Mouse (Mus musculus) intestine, postnatal 0 days (tissue): Measurements from ENCODE around the gene Lcorl. TPM values are rescaled to one million over a fixed set of nuclear protein-coding genes. Genes with fewer than 3 reads are reported as not detected.

Experiments
- ATAC-seq: fragments of 200-750 bp; cut with Nextera tagmentation; 2 replicates; pipeline ENCODE4 v1.8.0; 2017; ENCODE audit warnings: mild to moderate bottlenecking, moderate TSS enrichment, moderate library complexity
- H3K27ac ChIP-seq: fragments of 300-500 bp; sonication (generic); 2 replicates; pipeline ENCODE4 v1.5.1; 2014; ENCODE audit warnings: mild to moderate bottlenecking, low read depth, low read length, moderate library complexity
- H3K27me3 ChIP-seq: fragments of 300-500 bp; sonication (generic); replicated peaks from 2 replicates; pipeline ENCODE4 v1.6.1; 2014; ENCODE audit warnings: low read length, mixed read lengths; ENCODE audit not compliant: control insufficient read depth, insufficient read depth
- H3K36me3 ChIP-seq: fragments of 300-500 bp; sonication (generic); 2 replicates; pipeline ENCODE4 v1.6.1; 2014; ENCODE audit warnings: mild to moderate bottlenecking, moderate library complexity; ENCODE audit not compliant: control insufficient read depth, insufficient read depth
- H3K4me1 ChIP-seq: fragments of 300-500 bp; sonication (generic); replicated peaks from 2 replicates; pipeline ENCODE4 v1.6.1; 2014; ENCODE audit warnings: antibody characterized with exemption, low read length, mixed read lengths; ENCODE audit not compliant: control insufficient read depth, insufficient read depth
- H3K4me2 ChIP-seq: fragments of 300-500 bp; sonication (generic); replicated peaks from 2 replicates; pipeline ENCODE4 v1.6.1; 2014; ENCODE audit warnings: low read depth, mild to moderate bottlenecking, moderate library complexity
- H3K4me3 ChIP-seq: fragments of 300-500 bp; sonication (generic); 2 replicates; pipeline ENCODE4 v1.5.1; 2014; ENCODE audit warnings: low read depth, low read length
- H3K9ac ChIP-seq: fragments of 300-500 bp; sonication (generic); 2 replicates; pipeline ENCODE4 v1.6.1; 2014; ENCODE audit warnings: mild to moderate bottlenecking, low read depth, low read length
- H3K9me3 ChIP-seq: fragments of 300-500 bp; sonication (generic); 2 replicates; pipeline ENCODE4 v1.6.1; 2016; ENCODE audit warnings: mixed run types; ENCODE audit not compliant: control insufficient read depth
- CTCF ChIP-seq: sonication (generic); IDR thresholded peaks from 2 replicates; pipeline ENCODE4 v1.5.1; 2016; ENCODE audit warnings: low read depth, mild to moderate bottlenecking, control low read depth, antibody characterized with exemption, moderate library complexity
- WGBS: fragments of 180-500 bp; shearing (Covaris S2); extraction: QIAGEN DNeasy Blood & Tissue Kit; methylation state at CpG from one replicate; pipeline ENCODE4 v1.1.7; 2014; 5-methylcytosine and 5-hydroxymethylcytosine counted together
- polyA plus RNA-seq: library from polyadenylated mRNA; unstranded; fragments of >200 nt; fragmentation: Nextera tagmentation; extraction: Ambion mirVana; gene quantifications from 2 replicates; pipeline ENCODE4 v1.2.1, GENCODE M21; 2015

Lcorl gene
- polyA plus RNA-seq, 1 experiment from 2014 or later, result 23.4 TPM

GRCm38 (mm10) chr5:45844723-45845122 lies 12.7 kb downstream of the Lcorl start:
- H3K36me3 ChIP-seq, result no peaks in the 10 kb centered on the region
- H3K27me3 ChIP-seq, result no peaks in the 10 kb centered on the region
- ATAC-seq, result peak; percentile 43; the same call in 1 of the 2 replicates
- H3K9ac ChIP-seq, result no peak overlapping the region
- H3K4me1 ChIP-seq, result peaks cover 5% of the 10 kb centered on the region; the same call in 1 of the 2 replicates
- no peak overlapping the region for H3K4me3 ChIP-seq
- no peak for TF ChIP-seq CTCF
- H3K4me2 ChIP-seq, result no peak overlapping the region
- H3K27ac ChIP-seq, result no peak overlapping the region
- H3K9me3 ChIP-seq, result no peaks in the 10 kb centered on the region
- 75% methylated on average over 6 of the region's 6 CpGs for WGBS

GRCm38 (mm10) chr5:45835131-45835530 lies 22.3 kb downstream of the Lcorl start:
- H3K27me3 ChIP-seq, result no peaks in the 10 kb centered on the region
- no peak overlapping the region for H3K4me2 ChIP-seq
- no peaks in the 10 kb centered on the region; the same call in 1 of the 2 replicates for H3K4me1 ChIP-seq
- 74% methylated on average over 2 of the region's 2 CpGs for WGBS
- no peaks in the 10 kb centered on the region for H3K36me3 ChIP-seq
- no peaks in the 10 kb centered on the region for H3K9me3 ChIP-seq
- no peak for ATAC-seq
- H3K9ac ChIP-seq, result no peak overlapping the region
- H3K27ac ChIP-seq, result no peak overlapping the region
- H3K4me3 ChIP-seq, result no peak overlapping the region
- TF ChIP-seq CTCF, result no peak

GRCm38 (mm10) chr5:45811527-45811926 lies 45.9 kb downstream of the Lcorl start:
- WGBS, result 65% methylated on average over 4 of the region's 4 CpGs
- no peak for TF ChIP-seq CTCF
- 0 out of 2 replicates have a peak, but pooled peaks cover 6% of the 10 kb centered on the region for H3K9me3 ChIP-seq

GRCm38 (mm10) chr5:45791864-45792263 lies 65.6 kb downstream of the Lcorl start:
- WGBS, result 91% methylated on average over 7 of the region's 7 CpGs
- no peak for ATAC-seq
- H3K4me3 ChIP-seq, result no peak overlapping the region
- no peak overlapping the region for H3K9ac ChIP-seq
- no peaks in the 10 kb centered on the region for H3K27me3 ChIP-seq
- no peaks in the 10 kb centered on the region for H3K36me3 ChIP-seq
- no peaks in the 10 kb centered on the region for H3K4me1 ChIP-seq
- H3K9me3 ChIP-seq, result no peaks in the 10 kb centered on the region
- no peak for TF ChIP-seq CTCF
- H3K27ac ChIP-seq, result no peak overlapping the region
- H3K4me2 ChIP-seq, result no peak overlapping the region

More at GRCm38 (mm10) chr5:45811527-45811926, 45.9 kb downstream of the Lcorl start:
- no peaks in the 10 kb centered on the region; the same call in 1 of the 2 replicates for H3K36me3 ChIP-seq
- H3K4me3 ChIP-seq, result no peak overlapping the region
- H3K4me1 ChIP-seq, result no peaks in the 10 kb centered on the region
- H3K9ac ChIP-seq, result no peak overlapping the region
- H3K4me2 ChIP-seq, result no peak overlapping the region; the same call in 1 of the 2 replicates
- ATAC-seq, result no peak
- H3K27me3 ChIP-seq, result no peaks in the 10 kb centered on the region
- H3K27ac ChIP-seq, result no peak overlapping the region

GRCm38 (mm10) chr5:45790221-45790620 lies 67.2 kb downstream of the Lcorl start:
- Histone ChIP-seq H3K4me3 (no peak overlapping the region), H3K4me2 (no peak overlapping the region), H3K9ac (no peak overlapping the region), H3K27me3 (no peaks in the 10 kb centered on the region), H3K27ac (no peak overlapping the region), H3K4me1 (no peaks in the 10 kb centered on the region), H3K36me3 (no peaks in the 10 kb centered on the region), H3K9me3 (no peaks in the 10 kb centered on the region)
- no peak for TF ChIP-seq CTCF
- 98% methylated on average over 4 of the region's 4 CpGs for WGBS
- no peak for ATAC-seq

GRCm38 (mm10) chr5:45757502-45758121 lies 99.8 kb downstream of the Lcorl start:
- peak; percentile 62 for TF ChIP-seq CTCF
- ATAC-seq, result 0 out of 2 replicates have a peak, but pooled peaks have one; percentile 36
- 62% methylated on average over 4 of the region's 4 CpGs for WGBS

More at GRCm38 (mm10) chr5:45757502-45758121, 99.8 kb downstream of the Lcorl start:
- Histone ChIP-seq H3K4me2 (no peak overlapping the region), H3K9me3 (no peaks in the 10 kb centered on the region), H3K27me3 (no peaks in the 10 kb centered on the region), H3K4me1 (no peaks in the 10 kb centered on the region), H3K4me3 (no peak overlapping the region), H3K27ac (no peak overlapping the region), H3K9ac (no peak overlapping the region), H3K36me3 (no peaks in the 10 kb centered on the region)
